Mouse (Mus musculus) frontal cortex, postnatal 14 days (tissue): ENCODE measurements at regions not wholly inside any gene's neighbourhood (a gene's known extent, or its start where the extent isn't known, plus 50 kb on each side); places are given as distances from the start of the nearest gene placed in this dataset.

Experiments
- DNase-seq, 2 experiments: peaks; one replicate each; pipeline ENCODE4 v3.0.0; 2022; ENCODE audit warnings: low spot score in 2 of 2

DNA sequence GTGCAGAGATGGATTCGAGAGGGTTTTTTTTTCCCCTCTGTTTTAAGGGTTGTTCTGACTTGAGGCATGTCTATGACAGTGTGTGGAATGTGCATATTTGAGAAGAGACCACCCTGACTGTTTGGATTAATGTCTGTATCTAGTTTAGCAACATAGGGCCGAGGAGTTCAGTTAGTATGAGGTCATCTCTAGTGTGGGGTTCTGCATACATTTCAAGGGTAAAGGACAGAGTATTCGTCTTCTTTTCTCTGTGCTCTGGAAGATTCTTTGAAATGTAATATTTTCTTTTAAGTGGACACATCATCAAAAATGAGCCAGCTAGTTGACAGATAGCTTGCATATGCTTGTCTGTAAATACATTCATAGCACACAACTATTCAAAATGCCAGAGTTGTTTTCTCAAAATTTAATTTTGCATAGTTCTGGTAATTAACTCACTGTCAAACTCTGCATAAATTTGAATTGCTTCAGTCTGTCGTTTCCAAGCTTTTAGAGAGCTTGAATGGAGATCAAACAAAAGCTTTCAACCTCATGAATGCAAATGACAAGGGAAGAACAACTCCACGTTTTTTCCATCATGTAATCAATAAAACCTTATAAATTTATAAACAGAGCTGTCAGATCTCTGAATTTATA, 415.5 kb downstream of the Adamts20 start:
- no peak for DNase-seq

DNA sequence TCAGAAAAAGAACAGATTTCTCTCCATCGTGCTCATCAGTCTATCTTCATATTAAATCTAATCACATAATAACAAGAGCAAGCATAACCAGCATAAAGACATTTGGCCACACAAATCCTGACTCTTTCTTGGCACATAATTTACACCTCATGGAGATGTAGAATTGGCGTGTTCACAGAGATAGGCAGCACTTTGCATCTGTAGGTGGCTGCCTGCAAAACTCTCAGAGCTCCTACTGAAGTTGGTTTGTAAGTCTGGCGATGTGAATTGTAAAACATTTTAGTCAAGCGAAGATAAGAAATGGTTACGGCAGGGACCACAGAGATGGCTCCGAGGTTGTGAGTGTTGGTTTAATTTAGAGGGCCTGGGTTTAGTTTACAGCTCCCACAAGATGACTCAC, 419.0 kb downstream of the Adamts20 start:
- no peak for DNase-seq

DNA sequence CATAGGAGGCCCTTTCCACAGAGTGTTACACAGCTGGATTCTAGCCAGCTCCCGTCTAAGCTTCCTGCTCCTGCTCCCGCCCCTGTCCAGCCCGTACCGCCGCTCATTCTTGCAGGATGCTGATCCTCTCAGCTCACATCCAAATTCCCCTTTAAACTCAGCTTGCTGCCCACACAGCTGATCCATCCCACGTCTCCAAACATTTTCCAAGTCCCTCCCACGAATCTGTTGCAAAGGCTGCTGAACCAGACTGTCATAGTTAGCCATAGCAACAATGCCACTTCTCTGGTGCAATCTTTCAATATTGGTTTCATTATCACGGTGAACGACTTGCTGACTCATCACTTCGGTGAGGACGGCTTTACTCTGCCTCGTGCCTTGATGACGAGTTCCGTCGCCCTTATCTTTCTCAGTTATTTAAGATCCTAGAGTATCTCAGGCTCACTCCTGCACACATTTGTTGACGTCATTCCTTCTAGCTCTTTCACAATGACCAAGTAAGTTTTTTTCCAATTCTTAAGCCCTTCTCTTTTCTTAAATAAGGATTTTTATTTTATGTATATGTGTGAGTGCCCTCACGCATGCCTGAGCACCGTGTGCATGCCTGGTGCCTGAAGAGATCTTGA, 420.0 kb downstream of the Adamts20 start:
- no peak for DNase-seq

DNA sequence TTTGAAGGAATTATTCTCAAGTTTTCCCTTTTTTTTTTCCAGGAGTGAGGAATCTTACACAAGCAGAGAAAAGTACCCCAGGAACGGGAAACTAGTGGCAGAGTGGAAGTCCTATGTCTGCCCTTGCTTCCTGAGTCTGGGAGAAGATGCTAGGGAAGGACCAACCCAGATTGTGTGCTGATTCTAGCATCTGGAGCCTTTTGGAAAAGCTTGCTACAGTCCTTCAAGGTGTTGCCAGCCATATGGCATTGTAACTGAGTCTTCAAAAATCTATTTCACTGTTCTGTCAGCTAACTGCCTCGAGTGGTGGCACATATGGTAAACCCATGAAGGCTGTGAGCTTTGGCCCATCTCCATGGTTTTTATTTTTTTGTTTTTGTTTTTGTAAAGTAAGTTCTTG, 432.3 kb downstream of the Adamts20 start:
- DNase-seq = no peak

DNA sequence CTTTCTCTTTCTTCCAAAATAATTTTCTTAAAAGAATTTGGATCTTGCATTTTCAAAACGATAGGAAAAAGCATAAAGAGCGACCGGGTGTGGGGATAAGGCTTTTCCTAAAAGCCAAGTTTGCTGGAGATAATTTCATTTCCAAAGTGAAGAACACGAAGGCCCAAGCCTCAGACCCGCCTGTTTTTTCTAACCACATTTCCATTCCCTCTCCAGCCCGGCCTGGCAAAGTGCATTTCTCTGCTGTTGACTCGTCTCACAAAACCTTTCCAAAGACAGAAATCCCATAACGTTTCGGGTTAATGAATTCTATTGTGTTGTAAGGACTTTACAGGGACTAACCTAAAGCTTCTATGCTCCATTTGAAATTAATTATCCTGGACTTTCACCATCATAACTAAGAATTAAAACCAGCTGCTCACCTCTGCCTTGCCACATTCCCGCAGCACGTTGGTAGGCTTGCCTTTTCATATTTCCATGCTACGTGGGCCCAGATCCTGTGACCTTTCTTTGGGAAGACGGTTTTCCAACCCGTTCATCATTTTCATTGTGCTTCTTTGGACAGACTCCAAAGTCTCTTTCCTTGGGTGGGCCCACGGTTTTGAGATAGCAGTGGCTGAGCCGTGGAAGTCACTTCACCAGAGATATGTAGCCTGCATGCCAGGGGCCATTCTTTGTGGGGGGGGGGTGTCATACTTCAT, 430.5 kb upstream of the Prickle1 start:
- no peak for DNase-seq

DNA sequence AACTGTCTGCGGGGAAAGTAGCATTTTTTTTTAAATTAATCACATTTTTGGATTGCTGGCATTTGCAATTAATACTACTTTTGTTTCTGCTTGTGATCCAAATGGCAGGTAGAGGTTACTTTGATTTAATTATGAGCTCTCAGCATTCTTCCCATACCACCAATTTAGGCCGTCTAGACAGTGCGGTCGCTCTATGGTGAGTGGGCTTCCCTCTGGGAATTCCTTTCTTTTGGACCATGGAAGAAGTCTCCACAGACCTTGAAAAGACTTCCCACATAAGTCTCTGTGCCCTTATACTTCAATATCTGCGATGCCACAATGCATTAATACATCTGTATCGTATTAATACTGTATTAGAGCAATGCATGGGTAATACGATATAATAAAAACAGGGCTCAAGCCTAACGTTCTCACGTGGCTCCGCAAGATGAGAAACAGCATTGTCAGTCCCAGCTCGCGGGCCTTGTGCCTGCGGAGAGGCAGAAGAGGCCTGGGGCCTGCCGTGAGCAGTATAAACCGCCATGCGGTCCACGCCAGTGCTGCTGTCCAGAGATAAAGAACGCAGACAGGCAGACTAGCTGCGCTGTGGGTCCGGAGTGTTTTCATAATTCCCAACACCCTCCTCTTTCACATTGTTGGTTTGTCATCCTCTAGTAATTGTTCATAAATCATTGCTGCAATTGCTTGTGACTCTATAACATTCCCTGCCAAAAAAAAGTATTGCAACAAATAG, 429.7 kb upstream of the Prickle1 start:
- no peak for DNase-seq

DNA sequence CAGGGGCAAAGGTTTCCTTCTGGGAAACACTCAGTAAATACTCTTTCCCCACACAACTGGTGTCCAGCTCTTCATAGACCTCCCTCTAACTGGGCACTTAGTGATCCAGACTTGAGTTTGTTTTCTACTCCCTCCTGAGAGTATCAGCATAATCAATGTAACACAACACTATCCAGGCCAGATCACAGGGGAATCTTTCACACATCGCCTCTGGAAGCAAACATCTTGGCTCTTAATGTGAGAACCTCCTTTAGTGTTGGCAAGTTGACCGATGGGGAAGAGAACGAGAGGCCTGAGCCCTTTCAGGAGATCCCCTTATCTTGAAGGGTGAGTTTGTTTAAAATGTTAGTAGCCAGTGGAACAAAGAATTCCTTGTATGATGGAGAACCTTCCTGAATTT, 429.1 kb upstream of the Prickle1 start:
- DNase-seq = no peak

DNA sequence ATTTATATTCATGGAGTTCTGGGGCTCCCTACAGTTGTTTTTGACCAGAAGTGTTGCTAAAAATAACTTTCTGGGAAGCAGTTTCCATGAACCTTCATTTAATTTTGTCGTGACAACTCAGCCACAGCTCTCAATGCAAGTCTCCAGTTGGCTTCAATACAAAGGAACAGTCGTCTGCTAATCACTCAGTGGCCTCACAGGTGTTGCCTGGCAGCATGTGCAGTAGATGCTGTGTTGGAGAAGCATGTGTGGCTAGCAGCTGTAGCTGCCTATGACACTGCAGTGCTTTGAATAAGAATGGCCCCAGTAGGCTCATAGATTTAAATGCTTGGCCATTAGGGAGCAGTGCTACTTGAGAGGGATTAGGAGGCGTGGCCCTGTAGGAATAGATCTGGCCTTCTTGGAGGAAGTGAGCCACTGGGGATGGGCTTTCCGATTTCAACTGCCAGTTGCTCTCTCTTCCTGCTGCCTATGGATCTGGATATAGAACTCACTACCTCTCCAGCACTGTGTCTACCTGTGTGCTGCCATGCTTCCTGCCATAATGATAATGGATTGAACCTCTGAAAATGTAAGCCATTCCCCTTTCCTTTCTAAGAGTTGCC, 428.5 kb upstream of the Prickle1 start:
- no peak for DNase-seq

DNA sequence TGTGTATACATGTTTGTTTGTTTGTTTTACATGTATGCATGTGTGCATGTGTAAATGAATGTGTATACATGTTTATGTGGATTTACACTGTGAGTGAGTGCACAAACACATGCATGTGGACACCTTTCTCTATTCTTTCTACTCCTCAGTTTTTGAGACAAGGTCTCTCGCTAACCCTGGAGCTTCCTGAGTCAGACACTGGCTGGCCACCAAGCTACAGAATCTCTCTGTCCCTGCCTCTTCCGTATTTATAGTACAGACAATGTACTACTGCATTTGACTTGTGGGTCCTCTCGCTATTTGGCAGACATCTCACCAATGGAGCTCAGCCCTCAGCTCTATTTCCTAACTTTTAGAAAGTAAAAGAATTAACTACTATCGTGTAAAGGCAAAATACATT, 427.8 kb upstream of the Prickle1 start:
- DNase-seq = no peak

DNA sequence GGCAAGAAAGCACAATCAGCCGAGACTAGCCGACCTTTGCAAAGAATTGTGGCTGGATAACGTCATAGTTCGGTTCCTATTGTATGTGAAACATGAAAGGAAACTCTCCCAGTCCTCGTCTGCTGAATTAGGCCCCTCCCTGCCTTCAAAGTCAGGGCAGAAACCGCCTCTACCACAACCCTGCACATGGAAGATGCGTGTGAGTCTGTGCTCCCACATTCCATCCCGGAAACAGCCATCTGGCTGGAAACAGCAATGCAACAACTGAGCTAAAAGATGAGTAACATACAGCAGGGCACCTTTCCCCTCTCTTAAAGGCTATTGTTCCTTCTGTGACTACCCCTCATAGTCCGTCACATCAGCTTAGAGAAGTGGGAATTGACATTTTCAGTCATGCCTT, 422.1 kb upstream of the Prickle1 start:
- no peak for DNase-seq

DNA sequence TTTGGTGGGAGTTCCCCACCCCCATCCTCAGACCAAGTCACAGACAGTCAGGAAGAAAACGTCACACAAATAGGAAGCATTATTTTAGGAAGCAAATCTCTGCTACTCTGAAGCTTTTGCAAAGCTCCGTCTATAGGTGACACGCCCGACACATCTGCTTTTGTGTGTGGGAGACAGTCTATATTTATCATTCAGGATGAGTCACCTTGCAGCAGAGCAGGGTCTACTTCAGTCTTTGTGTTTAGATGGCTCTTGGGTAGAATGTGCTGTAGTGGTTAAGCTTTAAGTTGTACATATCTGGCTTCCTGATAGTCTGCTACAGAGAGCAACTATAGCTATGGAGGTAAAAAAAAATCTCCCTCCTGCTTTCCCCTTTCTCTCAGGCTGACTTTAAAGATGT, 415.8 kb upstream of the Prickle1 start:
- no peak for DNase-seq

DNA sequence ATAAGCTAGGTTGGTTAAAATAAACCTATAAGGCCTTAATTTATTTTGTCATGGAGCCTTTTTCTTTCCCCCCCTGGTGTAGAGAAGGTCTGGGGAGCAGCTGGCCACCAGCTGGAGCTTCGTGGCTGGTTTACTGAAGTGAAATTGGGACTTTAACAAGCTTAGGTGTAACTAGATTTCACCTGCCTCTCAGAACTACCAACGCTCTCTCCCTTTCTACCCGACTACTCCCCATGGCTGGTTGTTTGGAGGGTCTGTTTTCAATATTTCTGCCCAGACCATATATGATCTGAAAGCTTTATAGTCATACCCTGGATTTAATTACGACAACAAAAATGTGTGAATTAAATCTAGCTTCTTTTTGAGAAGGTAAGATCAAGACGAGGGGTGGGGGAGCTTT, 410.4 kb upstream of the Prickle1 start:
- no peak for DNase-seq

DNA sequence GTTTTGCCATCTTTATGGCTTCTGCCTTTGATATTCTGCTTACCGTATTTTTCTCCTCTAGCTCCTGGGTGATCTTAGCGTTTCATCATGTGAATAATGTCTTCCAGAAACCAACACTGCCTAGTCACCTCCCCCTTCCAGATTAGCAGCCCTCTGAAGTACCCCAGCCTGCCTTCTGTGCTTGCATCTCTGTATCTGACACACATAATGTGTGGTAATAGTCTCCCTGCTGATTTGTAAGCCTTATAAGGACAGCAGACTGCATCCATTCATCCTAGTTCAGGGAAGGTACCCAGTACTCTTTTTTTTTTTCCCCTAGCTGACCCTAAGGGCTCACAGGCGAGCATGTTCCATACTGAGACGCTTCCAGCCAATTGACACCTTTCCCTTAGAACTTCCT, 409.2 kb upstream of the Prickle1 start:
- no peak for DNase-seq

DNA sequence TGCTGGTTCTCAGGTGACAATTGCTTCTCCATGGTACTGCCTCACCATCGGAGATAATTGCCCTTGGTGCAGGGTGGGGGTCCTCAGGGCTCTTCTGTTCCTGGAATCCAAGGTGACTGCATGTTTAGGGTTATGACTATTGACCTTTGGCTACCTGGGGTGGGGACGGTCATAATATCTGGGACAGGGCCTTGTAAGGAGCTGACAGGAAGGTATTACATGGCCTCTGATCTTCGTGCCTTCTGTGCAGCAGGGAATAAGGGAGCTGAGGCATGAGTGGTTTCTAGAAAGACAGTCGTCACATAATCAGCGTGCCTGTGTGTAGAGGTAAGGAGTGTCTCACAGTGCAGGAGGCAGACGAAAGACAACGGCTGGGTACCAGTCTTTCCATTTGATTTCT, 407.5 kb upstream of the Prickle1 start:
- no peak for DNase-seq

DNA sequence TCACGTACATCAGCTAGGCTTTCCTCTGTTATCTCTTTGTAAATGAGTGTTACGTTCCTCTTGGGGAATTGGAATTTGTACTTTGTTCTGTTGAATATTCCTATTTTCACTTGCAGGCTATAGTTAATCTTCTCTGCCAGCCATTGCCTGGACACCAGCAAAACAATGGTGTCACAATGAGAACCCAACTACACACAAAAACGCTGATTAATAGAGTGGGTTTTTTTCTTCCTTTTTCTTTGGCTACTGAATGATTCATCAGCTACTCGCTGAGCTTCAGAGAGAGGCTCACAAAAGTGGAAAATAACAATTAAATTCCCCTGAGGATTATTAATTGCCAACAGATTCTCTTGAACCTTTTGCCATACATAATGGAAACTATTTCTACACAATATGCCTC, 398.9 kb upstream of the Prickle1 start:
- DNase-seq = no peak

DNA sequence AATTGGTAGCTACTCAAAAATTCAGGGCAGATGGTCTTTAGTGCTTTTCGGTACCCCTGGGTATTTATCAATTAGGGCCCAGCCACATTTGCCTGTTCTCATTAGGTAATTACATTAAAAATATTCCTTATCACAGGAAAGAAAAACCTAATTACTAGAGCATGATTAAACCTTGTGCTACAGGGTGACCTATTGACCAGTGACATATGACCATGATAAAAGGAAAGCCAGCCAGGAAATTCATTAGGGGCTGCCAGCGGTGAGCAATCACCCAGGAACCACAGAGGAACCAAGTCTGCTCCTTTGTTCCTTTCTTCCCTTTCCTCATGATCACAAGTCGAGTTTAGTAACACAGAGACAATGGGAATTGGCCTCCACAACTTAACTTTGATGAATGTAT, 394.4 kb upstream of the Prickle1 start:
- DNase-seq = no peak

DNA sequence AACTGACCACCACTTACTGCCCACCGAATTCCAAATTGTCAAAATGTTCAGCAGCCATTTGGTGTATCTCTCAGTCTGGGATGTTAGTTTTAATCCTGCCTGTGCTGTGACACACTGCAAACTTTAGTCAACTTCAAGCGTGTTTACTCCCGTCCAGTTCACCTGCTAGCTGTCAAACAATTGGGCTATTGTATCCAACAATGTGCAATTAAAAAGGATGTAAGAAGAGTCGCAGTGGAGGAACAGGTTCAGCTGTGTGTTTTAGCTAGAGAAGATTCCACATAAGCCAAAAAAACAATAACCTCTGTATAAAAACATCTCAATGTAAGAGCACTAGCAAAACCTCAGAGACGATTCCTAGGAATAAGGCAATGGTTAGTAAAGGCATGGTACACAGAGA, 392.7 kb upstream of the Prickle1 start:
- DNase-seq = no peak

DNA sequence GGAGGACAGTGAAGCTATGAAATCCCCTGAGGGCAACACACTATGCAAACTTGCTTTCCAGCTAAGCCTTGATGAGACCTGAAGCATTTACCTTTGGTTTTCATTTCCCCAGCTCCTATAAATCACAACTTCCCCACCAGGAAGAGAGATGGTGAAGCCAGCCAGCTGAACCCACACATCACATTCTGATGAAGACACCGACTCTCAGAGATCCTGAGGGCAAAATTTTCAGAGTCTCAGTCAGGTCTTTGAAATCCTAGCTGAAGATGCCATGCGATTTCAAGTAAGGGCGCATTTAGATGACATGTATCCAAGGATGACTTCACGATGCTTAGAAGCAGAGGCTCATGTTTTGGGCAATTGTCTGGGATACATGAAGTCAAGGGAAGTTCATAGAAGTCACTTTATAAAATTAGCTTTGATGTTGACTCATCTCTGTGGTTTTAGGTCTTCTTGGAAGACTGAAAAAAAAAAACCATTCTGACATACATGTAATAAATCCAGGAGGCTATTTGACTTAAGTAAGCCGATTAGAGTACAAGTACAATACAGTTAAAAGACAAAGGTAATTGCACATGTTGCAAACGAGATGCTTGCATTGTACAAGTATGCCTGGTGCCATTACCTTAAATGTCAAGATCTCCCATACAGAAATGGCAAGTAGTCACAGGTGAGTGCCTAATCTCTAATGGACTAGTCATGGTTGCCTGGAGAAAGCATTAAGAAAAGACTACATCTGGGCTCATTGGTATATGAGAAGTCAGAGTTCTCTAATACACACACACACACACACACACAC, 391.1 kb upstream of the Prickle1 start:
- DNase-seq = no peak

DNA sequence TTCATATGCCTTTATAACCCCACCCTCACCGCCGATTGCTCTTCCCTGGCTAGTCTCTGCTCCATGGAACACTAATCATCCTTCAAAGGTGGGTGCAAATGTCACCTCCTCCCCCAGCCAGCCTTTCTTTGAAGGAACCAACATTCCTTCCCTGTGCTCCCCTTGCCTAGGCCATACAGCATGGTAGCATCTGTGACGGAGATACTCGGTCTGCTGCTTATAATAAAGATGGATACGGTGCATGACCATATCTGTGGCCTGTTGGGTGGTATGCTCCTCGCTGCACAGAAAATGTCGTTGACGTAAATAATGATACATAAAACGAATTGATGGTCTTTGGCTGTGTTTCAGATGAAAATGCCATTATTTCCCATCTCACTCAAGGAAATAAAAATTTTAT, 386.4 kb upstream of the Prickle1 start:
- no peak for DNase-seq

DNA sequence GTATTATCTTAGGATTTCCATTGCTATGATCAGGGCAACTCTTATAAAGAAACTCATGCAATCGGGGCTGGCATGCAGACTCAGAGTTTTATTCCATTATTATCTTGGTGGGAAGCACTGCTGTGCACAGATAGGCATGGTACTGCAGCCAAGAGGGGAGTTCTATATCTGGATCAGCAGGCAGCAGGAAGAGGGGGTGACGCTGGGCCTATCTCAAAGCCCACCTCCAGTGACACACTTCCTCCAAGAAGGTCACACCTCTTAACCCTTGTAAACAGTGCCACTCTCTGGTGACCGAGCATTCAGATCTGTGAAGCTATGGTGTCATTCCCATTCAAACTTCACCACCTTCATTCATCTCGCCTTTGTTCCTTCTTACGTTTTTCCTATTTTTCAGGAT, 381.8 kb upstream of the Prickle1 start:
- no peak for DNase-seq

DNA sequence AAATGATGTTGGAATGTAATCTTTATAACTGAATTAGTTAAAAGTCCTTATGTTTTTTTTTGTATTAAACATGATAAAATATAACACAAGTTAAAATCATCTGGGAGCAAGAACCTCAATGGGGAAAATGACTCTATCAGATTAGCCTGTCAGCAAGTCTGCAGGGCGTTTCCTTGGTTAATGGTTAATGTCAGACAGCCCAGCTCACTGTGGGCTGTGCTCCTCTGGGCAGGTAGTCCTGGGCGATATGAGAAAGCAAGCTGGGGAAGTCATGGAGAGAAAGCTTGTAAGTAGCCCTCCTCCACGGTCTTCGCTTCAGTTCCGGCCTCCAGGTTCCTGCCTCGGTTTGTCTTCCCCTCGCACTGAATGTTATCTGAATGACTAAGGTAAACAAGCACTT, 379.0 kb upstream of the Prickle1 start:
- DNase-seq = no peak

DNA sequence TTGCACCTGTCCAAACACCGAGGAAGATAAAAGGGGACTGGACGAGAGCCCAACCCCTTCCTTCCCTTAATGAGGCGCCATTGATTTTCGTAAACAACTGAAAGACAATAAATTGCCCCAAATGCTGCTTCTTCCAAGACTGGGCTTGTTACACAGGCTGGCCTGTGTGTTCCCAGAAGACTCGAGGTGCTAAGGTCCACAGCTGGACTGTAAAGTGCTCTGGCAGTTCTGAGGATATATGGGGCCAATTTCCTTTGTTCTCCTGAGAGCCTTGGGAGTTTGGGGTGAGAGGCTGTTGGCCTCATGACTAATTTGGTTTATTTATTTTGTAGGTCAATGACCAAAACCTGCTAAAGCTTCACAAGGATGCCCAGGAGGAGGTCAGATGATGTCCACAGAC, 377.3 kb upstream of the Prickle1 start:
- no peak for DNase-seq
